8 mouse cellular contexts compared by ENCODE assay signal in the genomic region with DNA sequence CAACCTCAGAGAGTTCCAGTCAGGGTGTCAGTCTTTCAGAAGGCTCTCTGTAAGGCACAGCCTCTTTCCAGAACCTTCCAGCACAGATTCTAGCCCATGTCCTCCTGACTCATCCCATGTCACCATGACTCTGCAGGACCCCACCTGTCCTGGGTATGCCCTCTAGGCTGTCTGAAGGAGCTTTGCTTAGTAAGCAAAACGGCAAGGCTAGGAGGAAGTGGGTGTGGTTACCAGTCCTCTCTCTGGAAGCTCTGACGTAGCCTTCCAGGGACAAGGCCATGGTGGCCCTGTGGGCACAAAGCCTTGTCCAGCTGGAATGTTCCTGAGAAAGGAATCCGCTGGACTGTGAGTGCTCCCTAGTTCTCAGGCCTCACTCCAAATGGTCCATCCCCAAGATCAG. TPM values are rescaled to one million over a fixed set of nuclear protein-coding genes. Genes with fewer than 3 reads are reported as not detected.
A peak's percentile ranks its signal among the peaks of the same experiment; 100 is the strongest.
DNase-seq lines count a peak whose midpoint lies in the region; ATAC-seq and TF ChIP-seq lines count a peak whose summit lies in the region.

No protein-coding gene starts in this region.

- no peak overlapping the region for H3K27ac ChIP-seq in testis, adult 2 months (ENCODE audit: control insufficient read depth, insufficient read depth, low read depth, low read length)
- no peak overlapping the region for H3K27ac ChIP-seq in heart, embryonic 11.5 days (ENCODE audit: low read depth, low read length)
- no peak overlapping the region for H3K27ac ChIP-seq in liver, adult 2 months (replicated peaks; ENCODE audit: insufficient read depth, low read depth, low read length)
- no peak overlapping the region for H3K27ac ChIP-seq in stomach, embryonic 16.5 days (ENCODE audit: low read length)

- peak overlapping the region; percentile 61 for H3K4me3 ChIP-seq in testis, adult 2 months (ENCODE audit: control insufficient read depth, low read depth, low read length)
- no peak overlapping the region for H3K4me3 ChIP-seq in heart, embryonic 11.5 days (ENCODE audit: low read depth, low read length)
- no peak overlapping the region for H3K4me3 ChIP-seq in liver, adult 2 months (ENCODE audit: insufficient read depth, low read depth, low read length)
- H3K4me3 ChIP-seq in stomach, embryonic 16.5 days (replicated peaks; ENCODE audit: low read length), result no peak overlapping the region

- no peaks in the 10 kb centered on the region for H3K27me3 ChIP-seq in testis, adult 2 months (ENCODE audit: control insufficient read depth, insufficient read depth, low read length)
- no peaks in the 10 kb centered on the region for H3K27me3 ChIP-seq in heart, embryonic 11.5 days (ENCODE audit: control insufficient read depth, insufficient read depth, low read length)
- no peaks in the 10 kb centered on the region for H3K27me3 ChIP-seq in liver, adult 2 months (ENCODE audit: control insufficient read depth, insufficient read depth, low read length)
- no peaks in the 10 kb centered on the region for H3K27me3 ChIP-seq in stomach, embryonic 16.5 days (ENCODE audit: control insufficient read depth, insufficient read depth, low read length)

- DNase-seq in testis, postnatal 14 days (ENCODE audit: low spot score), result no peak
- peak; percentile 15 for DNase-seq in liver, adult 2 months (ENCODE audit: extremely low read depth, low read depth, low spot score)
- DNase-seq in layer of hippocampus, postnatal 36 days, result no peak
- no peak for DNase-seq in layer of hippocampus, adult 11-12 months (ENCODE audit: low spot score)
- DNase-seq in adipocyte (ENCODE audit: low spot score), result no peak

- H3K36me3 ChIP-seq in testis, adult 2 months (ENCODE audit: control insufficient read depth, insufficient read depth, low read length), result no peaks in the 10 kb centered on the region
- no peaks in the 10 kb centered on the region for H3K36me3 ChIP-seq in heart, embryonic 11.5 days (ENCODE audit: control insufficient read depth, insufficient read depth, low read length)
- H3K36me3 ChIP-seq in liver, adult 2 months (ENCODE audit: control insufficient read depth, insufficient read depth, low read length), result no peaks in the 10 kb centered on the region
- no peaks in the 10 kb centered on the region for H3K36me3 ChIP-seq in stomach, embryonic 16.5 days (ENCODE audit: control insufficient read depth, insufficient read depth, low read length)

- TF ChIP-seq POLR2A in testis, adult 2 months (IDR thresholded peaks at IDR 0.05; ENCODE audit: control insufficient read depth, low read depth, low read length), result no peak
- no peak for TF ChIP-seq POLR2A in liver, adult 2 months (IDR thresholded peaks at IDR 0.05; ENCODE audit: extremely low read depth, insufficient read depth, low read length)

- 54% methylated on average over 3 of the region's 3 CpGs for WGBS in heart, embryonic 11.5 days (ENCODE audit: insufficient replicate concordance)
- WGBS in liver, adult 2 months, result 58% methylated on average over 3 of the region's 3 CpGs
- 44% methylated on average over 3 of the region's 3 CpGs for WGBS in stomach, embryonic 16.5 days

- no peak overlapping the region for H3K4me2 ChIP-seq in heart, embryonic 11.5 days
- H3K4me2 ChIP-seq in stomach, embryonic 16.5 days (ENCODE audit: low read depth, low read length), result no peak overlapping the region

- no peaks in the 10 kb centered on the region for H3K79me2 ChIP-seq in liver, adult 2 months (ENCODE audit: control insufficient read depth, insufficient read depth, low read length)

- no peak overlapping the region; the same call in 1 of the 2 replicates for H3K9ac ChIP-seq in heart, embryonic 11.5 days (ENCODE audit: low read depth, low read length)
- no peak overlapping the region for H3K9ac ChIP-seq in liver, adult 2 months (ENCODE audit: low read depth, low read length)
- H3K9ac ChIP-seq in stomach, embryonic 16.5 days (ENCODE audit: low read length), result no peak overlapping the region

- H3K4me1 ChIP-seq in testis, adult 2 months (ENCODE audit: control insufficient read depth, insufficient read depth, low read length), result peaks cover 7% of the 10 kb centered on the region
- peaks cover 4% of the 10 kb centered on the region; the same call in 1 of the 2 replicates for H3K4me1 ChIP-seq in heart, embryonic 11.5 days (ENCODE audit: control insufficient read depth, insufficient read depth, low read length)
- H3K4me1 ChIP-seq in liver, adult 2 months (ENCODE audit: control insufficient read depth, insufficient read depth, low read length), result peaks cover 2% of the 10 kb centered on the region; the same call in 1 of the 2 replicates
- H3K4me1 ChIP-seq in stomach, embryonic 16.5 days (ENCODE audit: control insufficient read depth, insufficient read depth, low read length), result peaks cover 7% of the 10 kb centered on the region; the same call in 1 of the 2 replicates

- no peaks in the 10 kb centered on the region for H3K9me3 ChIP-seq in heart, embryonic 11.5 days (replicated peaks; ENCODE audit: control insufficient read depth, low read length)
- no peaks in the 10 kb centered on the region for H3K9me3 ChIP-seq in stomach, embryonic 16.5 days (replicated peaks; ENCODE audit: control insufficient read depth, low read length)

- TF ChIP-seq CTCF in testis, adult 2 months (IDR thresholded peaks at IDR 0.05; ENCODE audit: control insufficient read depth, insufficient read depth, insufficient replicate concordance, low read depth, low read length), result no peak
- no peak for TF ChIP-seq CTCF in liver, adult 2 months (IDR thresholded peaks at IDR 0.05; ENCODE audit: low read depth, low read length)

- 0 out of 2 replicates have a peak, but pooled peaks have one; percentile 20 for ATAC-seq in heart, embryonic 11.5 days (replicated peaks; ENCODE audit: insufficient number of reproducible peaks, low FRiP score, low TSS enrichment)
- peak; percentile 45; the same call in 1 of the 2 replicates for ATAC-seq in stomach, embryonic 16.5 days (ENCODE audit: insufficient read depth, low FRiP score)

RNA-seq across cellular contexts. Expression of a gene that starts 9.7 kb away (rescaled TPM):
- 7.3 and 9.8 TPM in 2 replicates for polyA plus RNA-seq in testis, adult 2 months (2012; rRNA removed)
- 25.5 and 30.0 TPM in 2 replicates for polyA plus RNA-seq in heart, embryonic 11.5 days (2014; fragmentation: Nextera tagmentation; extraction: Ambion mirVana)
- total RNA-seq in liver, adult 2 months (2014; rRNA removed), result 1.4 and 2.6 TPM in 2 replicates
- polyA plus RNA-seq in liver, adult 2 months (2012; rRNA removed), result 3.1 and 3.7 TPM in 2 replicates
- 27.3 and 32.5 TPM in 2 replicates for polyA plus RNA-seq in stomach, embryonic 16.5 days (2015; fragmentation: Nextera tagmentation; extraction: Ambion mirVana)
- total RNA-seq in layer of hippocampus, postnatal 36 days (2021), result 10 to 100 TPM; 77.3 to 86.6 TPM

RNA-seq across cellular contexts. Expression of a gene that starts 29.3 kb away (rescaled TPM):
- 95.5 and 101 TPM in 2 replicates for polyA plus RNA-seq in testis, adult 2 months (2012; rRNA removed)
- polyA plus RNA-seq in heart, embryonic 11.5 days (2014; fragmentation: Nextera tagmentation; extraction: Ambion mirVana), result 36.4 and 37.6 TPM in 2 replicates
- 19.3 and 22.7 TPM in 2 replicates for total RNA-seq in liver, adult 2 months (2014; rRNA removed)
- polyA plus RNA-seq in liver, adult 2 months (2012; rRNA removed), result 24.4 and 36.5 TPM in 2 replicates
- 48.8 and 50.4 TPM in 2 replicates for polyA plus RNA-seq in stomach, embryonic 16.5 days (2015; fragmentation: Nextera tagmentation; extraction: Ambion mirVana)
- total RNA-seq in layer of hippocampus, postnatal 36 days (2021), result 10 to 100 TPM; 39.7 to 40.2 TPM

RNA-seq across cellular contexts. Expression of a gene that starts 29.4 kb away (rescaled TPM):
- polyA plus RNA-seq in testis, adult 2 months (2012; rRNA removed), result 102 and 115 TPM in 2 replicates
- polyA plus RNA-seq in heart, embryonic 11.5 days (2014; fragmentation: Nextera tagmentation; extraction: Ambion mirVana), result 307 and 329 TPM in 2 replicates
- 169 and 197 TPM in 2 replicates for total RNA-seq in liver, adult 2 months (2014; rRNA removed)
- 327 and 394 TPM in 2 replicates for polyA plus RNA-seq in liver, adult 2 months (2012; rRNA removed)
- 354 and 410 TPM in 2 replicates for polyA plus RNA-seq in stomach, embryonic 16.5 days (2015; fragmentation: Nextera tagmentation; extraction: Ambion mirVana)
- 100 to 1,000 TPM; 129 to 133 TPM for total RNA-seq in layer of hippocampus, postnatal 36 days (2021)

RNA-seq across cellular contexts. Expression of a gene that starts 38.7 kb away (rescaled TPM):
- 5.4 and 5.5 TPM in 2 replicates for polyA plus RNA-seq in testis, adult 2 months (2012; rRNA removed)
- polyA plus RNA-seq in heart, embryonic 11.5 days (2014; fragmentation: Nextera tagmentation; extraction: Ambion mirVana), result 17.6 and 17.8 TPM in 2 replicates
- 4.4 and 6.2 TPM in 2 replicates for total RNA-seq in liver, adult 2 months (2014; rRNA removed)
- polyA plus RNA-seq in liver, adult 2 months (2012; rRNA removed), result 9.6 and 11.6 TPM in 2 replicates
- 25.3 and 27.0 TPM in 2 replicates for polyA plus RNA-seq in stomach, embryonic 16.5 days (2015; fragmentation: Nextera tagmentation; extraction: Ambion mirVana)
- total RNA-seq in layer of hippocampus, postnatal 36 days (2021), result 10 to 100 TPM; 47.0 to 50.5 TPM

RNA-seq across cellular contexts. Expression of a gene that starts 38.9 kb away (rescaled TPM):
- 206 and 208 TPM in 2 replicates for polyA plus RNA-seq in testis, adult 2 months (2012; rRNA removed)
- 23.0 and 26.2 TPM in 2 replicates for polyA plus RNA-seq in heart, embryonic 11.5 days (2014; fragmentation: Nextera tagmentation; extraction: Ambion mirVana)
- total RNA-seq in liver, adult 2 months (2014; rRNA removed), result 5.3 and 7.0 TPM in 2 replicates
- polyA plus RNA-seq in liver, adult 2 months (2012; rRNA removed), result 9.7 and 12.4 TPM in 2 replicates
- 25.6 and 26.4 TPM in 2 replicates for polyA plus RNA-seq in stomach, embryonic 16.5 days (2015; fragmentation: Nextera tagmentation; extraction: Ambion mirVana)
- 100 to 1,000 TPM; 118 to 126 TPM for total RNA-seq in layer of hippocampus, postnatal 36 days (2021)
